Mouse (Mus musculus) CD4-positive, CD25-positive, alpha-beta regulatory T cell, adult 2 months (primary cell): ENCODE data around the gene Rps6kl1.
"Not testable (repeated sequence)": the region's sequence is repeated elsewhere in the genome, so short reads cannot be mapped to it uniquely, and the experiment has no call there.

Source experiments
- DNase-seq: peaks from one replicate; pipeline ENCODE4 v3.0.0-alpha.2; 2012; ENCODE audit warnings: low read depth, low spot score

Rps6kl1 gene

DNA sequence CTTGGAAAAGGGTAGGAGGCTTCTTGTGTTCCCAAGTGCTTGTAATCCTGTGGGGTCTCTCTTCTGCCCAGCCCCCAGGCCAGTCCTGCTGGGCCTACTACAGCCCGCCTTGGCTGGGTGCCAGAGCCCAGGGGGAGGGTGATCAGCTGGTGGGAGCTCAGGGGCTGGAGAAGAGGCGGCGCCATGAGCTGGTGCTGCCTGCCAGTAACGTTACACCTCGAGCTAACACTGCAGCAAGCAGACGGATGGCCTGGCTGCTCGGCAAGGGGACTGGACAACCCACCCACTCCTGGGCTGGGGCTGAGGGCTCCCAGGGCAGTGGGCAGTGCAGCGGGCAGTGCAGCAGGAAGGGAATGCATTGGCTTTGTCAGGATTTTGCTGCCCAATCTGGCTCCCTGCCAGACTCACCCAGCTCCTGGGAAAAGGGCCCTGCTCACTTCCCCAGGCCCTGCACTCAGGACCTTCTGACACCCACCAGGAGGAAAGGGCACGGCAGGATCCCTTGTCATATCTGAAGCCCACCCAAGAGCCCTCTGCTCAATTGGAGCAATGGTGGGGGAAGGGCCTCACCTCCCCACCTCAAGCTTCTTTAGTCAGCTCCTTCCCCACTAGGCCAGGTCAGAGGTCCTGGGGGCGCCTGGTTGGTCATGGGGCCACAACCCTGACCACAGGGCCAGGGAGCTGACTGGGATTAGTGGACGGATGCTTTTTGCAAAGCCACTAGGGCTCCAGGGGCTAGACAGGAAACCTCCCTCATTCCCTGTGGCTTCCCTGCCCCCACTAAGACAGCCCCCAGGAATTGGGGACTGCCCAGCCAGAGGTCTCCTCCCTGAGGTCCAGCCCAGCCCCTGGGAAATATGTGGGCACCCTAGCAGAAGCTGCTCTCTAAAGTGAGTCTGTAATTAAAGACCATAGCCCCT, 25.1 kb upstream of the Rps6kl1 start:
- DNase-seq = no peak

DNA sequence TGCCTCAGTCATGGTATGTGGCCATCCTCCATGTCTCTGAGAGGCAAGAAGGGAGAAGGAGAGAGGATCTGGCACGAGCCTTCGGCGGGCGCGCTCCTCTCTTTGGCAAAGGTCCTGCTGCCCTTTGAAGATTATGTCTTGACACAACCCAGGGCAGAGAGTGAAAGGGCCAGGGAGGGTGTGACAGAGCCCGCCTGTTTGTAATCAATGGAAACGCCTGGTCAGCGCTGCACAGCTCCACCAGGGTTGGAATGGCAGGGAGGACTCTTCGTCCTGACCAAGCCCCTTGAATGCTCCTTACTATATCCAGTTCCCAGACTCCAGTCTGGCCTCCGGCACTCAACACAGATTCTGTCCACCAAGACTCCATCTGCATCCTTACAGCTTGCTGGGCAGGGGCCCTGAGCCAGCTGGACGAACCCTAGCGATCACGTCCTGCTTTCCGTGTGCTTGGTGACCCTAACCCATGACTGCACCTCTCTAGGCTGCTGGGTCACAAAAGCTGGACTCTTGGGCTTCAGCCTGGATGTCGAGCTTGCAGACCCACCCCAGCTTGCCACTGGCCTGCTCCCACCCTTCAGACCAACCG, 24.1 kb upstream of the Rps6kl1 start:
- no peak for DNase-seq

DNA sequence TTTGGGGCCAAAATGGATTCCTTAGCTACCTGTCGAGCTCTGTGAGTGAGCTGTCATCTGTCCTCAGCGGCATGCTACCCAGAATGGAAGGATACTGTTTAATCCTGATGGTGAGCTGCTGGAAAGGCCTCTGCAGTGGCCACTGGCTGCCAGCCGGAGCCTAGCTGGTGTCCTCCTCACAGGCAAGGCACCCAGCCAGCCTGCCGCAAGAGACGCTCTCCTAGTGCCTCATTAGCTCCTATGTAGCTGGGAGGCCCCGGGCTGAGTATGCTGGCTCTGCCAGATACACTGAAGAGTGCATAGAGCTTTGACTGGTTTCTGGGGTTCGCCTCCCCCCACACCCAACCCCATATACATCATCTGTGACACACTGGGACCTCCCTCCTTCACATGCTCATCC, 23.0 kb upstream of the Rps6kl1 start:
- DNase-seq = no peak

DNA sequence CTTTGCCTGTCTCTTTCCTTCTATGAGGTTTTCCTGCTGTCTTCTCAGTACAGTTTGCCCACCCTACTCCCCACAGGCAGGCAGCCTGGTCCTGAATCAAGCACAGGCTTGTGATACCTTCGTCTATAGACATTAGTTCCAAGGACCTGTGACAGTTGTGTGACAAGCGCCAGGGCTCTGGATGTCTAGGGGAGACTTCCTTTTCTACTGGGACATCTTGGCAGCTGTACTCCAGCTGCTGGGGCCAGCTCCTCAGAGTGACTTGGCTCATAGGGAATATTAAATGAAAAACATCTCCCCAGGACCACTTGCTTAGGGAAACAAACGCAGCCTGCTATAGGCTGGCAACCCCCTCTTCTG, 19.9 kb upstream of the Rps6kl1 start:
- no peak for DNase-seq

GRCm38 (mm10) chr12:85170284-85170947, 19.4 kb upstream of the Rps6kl1 start:
- no peak for DNase-seq

DNA sequence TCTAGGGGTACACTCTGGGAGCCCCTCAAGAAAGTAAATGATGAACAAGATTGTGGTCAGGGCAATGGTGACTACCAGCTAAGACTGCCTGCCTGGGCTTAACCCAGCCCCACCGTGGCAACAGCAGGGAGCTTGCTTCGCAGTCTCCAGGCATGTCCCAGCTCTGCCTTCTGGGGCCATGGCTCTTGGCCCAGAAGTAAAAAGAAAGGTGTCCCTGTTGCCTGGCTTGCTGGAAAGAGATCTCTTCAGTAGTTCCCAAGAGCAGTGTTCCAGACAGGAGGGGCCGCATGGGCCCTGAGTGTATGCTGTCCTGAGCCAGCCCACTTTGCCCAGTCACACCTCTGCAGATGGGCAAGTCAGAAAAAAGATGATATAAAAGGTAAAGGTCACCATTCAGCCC, 18.8 kb upstream of the Rps6kl1 start:
- DNase-seq = no peak

DNA sequence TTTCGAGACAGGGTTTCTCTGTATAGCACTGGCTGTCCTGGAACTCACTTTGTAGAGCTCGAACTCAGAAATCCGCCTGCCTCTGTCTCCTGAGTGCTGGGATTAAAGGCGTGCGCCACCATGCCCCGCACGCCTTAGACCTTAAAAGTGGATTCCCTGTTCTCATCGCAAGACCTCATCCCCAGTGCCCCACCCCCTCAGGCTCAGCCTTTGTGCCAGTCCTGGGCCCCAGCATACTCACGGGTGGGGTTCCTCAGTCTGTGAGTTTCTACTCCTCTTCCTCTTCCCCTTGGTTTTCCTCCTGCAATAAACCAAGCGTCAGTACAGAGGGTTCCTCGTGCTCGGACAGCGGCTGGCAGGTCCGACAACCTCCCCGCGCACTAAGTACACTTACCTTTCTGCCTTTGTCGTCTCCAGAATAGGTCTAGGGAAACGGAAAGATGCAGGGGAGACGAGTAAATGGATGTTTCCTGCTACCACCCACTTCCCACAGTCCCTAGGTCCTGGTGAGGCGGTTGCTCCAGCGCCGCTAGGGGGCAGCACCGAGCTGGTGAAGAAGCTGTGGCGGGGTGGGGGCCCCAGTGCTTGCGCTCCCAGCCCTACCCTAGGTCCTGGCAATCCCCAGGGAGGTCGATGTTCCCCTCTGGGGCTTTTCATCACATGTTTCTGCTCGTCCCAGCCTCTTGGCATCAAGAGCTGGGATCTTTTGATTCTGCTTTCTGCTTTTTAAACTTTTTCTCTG, 18.2 kb upstream of the Rps6kl1 start:
- DNase-seq = peak; percentile 92

GRCm38 (mm10) chr12:85166631-85167030, 15.6 kb upstream of the Rps6kl1 start:
- DNase-seq = no peak

GRCm38 (mm10) chr12:85164996-85165395, 13.9 kb upstream of the Rps6kl1 start:
- DNase-seq = no peak

GRCm38 (mm10) chr12:85159592-85159991, 8.5 kb upstream of the Rps6kl1 start:
- no peak for DNase-seq

DNA sequence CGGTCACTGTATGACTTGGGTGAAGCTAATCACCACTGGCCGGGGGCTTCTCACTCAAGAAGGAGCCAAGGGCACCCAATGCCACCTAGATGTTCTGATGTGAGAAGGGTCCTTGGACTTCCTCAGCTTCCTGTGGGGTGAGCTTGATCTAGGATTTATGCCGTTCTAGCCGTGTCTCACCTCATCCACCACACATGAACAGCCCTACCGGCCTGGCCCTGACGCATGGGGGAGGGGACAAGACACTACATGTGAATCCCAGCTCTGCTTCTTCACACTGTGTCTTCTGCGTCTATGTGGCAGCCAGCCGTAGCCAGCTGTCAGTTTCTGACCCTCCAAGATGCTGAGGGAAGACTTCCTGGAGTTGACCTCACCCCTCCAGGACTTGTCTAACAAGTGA, 7.7 kb upstream of the Rps6kl1 start:
- no peak for DNase-seq

GRCm38 (mm10) chr12:85157797-85158460, 6.9 kb upstream of the Rps6kl1 start:
- no peak for DNase-seq

GRCm38 (mm10) chr12:85156324-85156723, 5.3 kb upstream of the Rps6kl1 start:
- DNase-seq = no peak

GRCm38 (mm10) chr12:85153011-85153410, 1.9 kb upstream of the Rps6kl1 start:
- DNase-seq = no peak

- DNase-seq = no peak
These were observed 603 bp downstream of the Rps6kl1 start for GRCm38 (mm10) chr12:85150321-85151001.

- no peak for DNase-seq
These were observed 4.2 kb downstream of the Rps6kl1 start for GRCm38 (mm10) chr12:85146881-85147280.

DNA sequence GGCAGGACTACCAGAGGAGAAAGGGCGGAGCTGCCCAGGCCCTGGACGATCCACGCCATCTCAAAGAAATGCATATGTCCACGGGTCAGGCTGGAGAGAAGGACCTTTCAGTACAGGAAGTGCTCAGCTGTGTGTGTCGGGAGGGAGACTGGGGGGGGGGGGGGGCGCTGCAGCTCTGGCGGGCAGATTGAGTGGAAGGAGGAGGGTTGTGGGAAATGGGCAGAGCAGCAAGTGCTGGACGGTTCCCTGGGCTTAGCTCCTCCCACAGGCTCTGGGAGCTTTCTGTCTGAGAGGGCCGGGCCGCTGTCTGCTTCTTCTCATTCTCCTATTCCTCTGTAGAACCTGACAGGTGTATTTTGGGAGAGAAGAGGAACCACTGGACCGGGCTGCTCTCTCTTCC, 4.7 kb downstream of the Rps6kl1 start:
- DNase-seq = no peak

DNA sequence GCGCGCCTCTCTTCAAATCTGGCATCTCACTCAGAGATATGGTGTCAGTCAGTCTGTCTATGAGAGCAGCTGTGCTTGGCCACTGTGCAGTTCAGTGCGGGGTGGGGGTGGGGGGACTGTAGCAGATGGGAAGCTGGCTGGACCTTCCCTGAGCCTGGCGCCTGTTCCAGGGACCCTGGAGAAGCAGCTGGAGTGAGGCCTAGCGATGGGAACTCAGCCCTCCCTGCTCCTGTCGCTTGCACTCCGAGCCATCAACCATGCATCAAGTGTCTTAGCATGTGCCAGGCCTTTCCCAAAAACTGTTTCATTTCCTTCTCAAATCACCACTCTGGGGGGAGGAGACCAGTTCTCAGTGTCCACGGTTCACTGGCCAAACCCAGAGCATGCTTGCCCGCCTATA, 5.4 kb downstream of the Rps6kl1 start:
- DNase-seq = no peak

DNA sequence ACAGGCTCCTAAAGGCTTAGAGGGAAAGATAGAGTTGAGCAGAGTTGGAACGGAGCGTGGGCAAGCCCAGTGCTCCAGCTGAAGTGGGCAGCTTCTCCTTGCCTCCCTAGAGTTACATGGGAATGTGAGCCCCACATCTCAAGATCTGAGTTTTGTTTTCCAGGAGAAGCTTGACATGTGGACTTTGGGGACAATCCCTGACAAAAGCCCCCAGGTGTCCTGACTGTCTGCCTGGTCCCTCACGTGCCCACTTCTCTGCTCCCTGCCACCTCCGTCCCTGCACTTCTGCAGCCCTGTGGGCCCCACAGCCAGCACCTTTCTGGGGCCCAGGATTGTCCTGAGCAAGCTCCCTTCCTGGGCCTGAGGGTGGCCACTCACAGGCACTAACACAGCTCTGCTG, 6.2 kb downstream of the Rps6kl1 start:
- DNase-seq = no peak

- DNase-seq = not testable (repeated sequence)
These were observed 6.8 kb downstream of the Rps6kl1 start for GRCm38 (mm10) chr12:85144276-85144675.

GRCm38 (mm10) chr12:85142803-85143202, 8.3 kb downstream of the Rps6kl1 start:
- peak; percentile 87 for DNase-seq
